Mouse (Mus musculus): ENCODE data around the gene Ppp1r16b. TPM values are rescaled to one million over a fixed set of nuclear protein-coding genes. Genes with fewer than 3 reads are reported as not detected.
A peak's percentile ranks its signal among the peaks of the same experiment; 100 is the strongest.

The Ppp1r16b gene
- total and polyA plus RNA-seq, 2 experiments: 0.99 to 2.4 TPM

GRCm38 (mm10) chr2:158669199-158670195 lies 4.3 kb downstream of the Ppp1r16b start:
- Histone ChIP-seq H3K4me3 (ENCODE audit: insufficient read depth, low read depth, low read length) (no peak overlapping the region), H3K27ac (replicated peaks; ENCODE audit: insufficient read depth, low read depth, low read length) (peak overlapping the region; percentile 44), H3K36me3 (ENCODE audit: control insufficient read depth, insufficient read depth, low read length) (no peaks in the 10 kb centered on the region), H3K79me2 (ENCODE audit: control insufficient read depth, insufficient read depth, low read length) (no peaks in the 10 kb centered on the region), H3K4me1 (ENCODE audit: control insufficient read depth, insufficient read depth, low read length) (0 out of 2 replicates have a peak, but pooled peaks cover 2% of the 10 kb centered on the region), H3K9ac (ENCODE audit: low read depth, low read length) (peak overlapping the region; percentile 77; the same call in 1 of the 2 replicates), H3K27me3 (ENCODE audit: control insufficient read depth, insufficient read depth, low read length) (peaks cover 18% of the 10 kb centered on the region; the same call in 1 of the 2 replicates)
- WGBS: 44% methylated on average over 13 of the region's 13 CpGs
- DNase-seq (ENCODE audit: extremely low read depth, low read depth, low spot score): no peak
- TF ChIP-seq POLR2A (IDR thresholded peaks at IDR 0.05; ENCODE audit: extremely low read depth, insufficient read depth, low read length) (no peak), CTCF (IDR thresholded peaks at IDR 0.05; ENCODE audit: low read depth, low read length) (no peak)

DNA sequence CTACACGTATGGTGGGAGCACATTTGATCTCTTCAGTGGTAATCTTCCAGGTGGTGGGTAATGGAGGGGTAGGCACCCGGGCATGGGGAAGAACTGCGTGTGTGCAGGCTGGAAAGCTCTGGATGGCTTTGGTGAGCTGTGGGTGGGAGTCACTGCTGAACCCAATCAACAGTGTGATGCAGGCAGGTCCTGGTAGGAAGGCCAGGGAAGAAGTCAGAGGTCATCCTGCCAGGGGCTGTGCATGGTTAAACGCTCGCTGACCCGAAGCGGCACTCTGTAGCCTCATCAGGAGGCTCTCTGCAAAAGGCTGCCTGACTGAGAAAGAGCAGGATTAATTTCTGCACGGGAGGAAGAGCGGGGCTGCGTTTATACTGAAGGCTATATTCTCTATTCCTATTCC lies 5.4 kb downstream of the Ppp1r16b start:
- H3K79me2 ChIP-seq (ENCODE audit: control insufficient read depth, insufficient read depth, low read length): no peaks in the 10 kb centered on the region

DNA sequence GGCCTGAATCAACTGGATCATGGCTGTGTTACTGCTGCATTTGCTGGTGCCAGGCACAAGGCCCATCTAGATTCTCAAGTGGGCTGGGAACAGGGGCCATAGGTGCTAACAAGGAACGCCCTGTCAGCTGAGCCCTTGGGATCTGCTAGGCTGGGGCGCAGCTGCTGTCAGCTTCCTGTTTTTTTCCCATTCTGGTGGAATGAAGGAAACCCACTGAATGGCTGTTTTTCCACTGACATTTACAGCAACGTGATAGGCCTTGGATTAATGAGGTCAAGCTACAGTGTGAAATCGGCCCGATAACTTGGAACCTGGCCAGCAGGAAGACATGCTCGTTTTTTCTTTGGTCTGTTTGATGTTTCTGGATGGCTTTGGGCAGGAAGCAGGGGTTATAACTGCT lies 7.6 kb downstream of the Ppp1r16b start:
- no peaks in the 10 kb centered on the region for H3K4me1 ChIP-seq (ENCODE audit: control insufficient read depth, insufficient read depth, low read length)
- peaks cover 6% of the 10 kb centered on the region; the same call in 1 of the 2 replicates for H3K27me3 ChIP-seq (ENCODE audit: control insufficient read depth, insufficient read depth, low read length)
- H3K36me3 ChIP-seq (ENCODE audit: control insufficient read depth, insufficient read depth, low read length): no peaks in the 10 kb centered on the region
- 48% methylated on average over 6 of the region's 6 CpGs for WGBS
- H3K27ac ChIP-seq (replicated peaks; ENCODE audit: insufficient read depth, low read depth, low read length): peak overlapping the region; percentile 40
- TF ChIP-seq POLR2A (IDR thresholded peaks at IDR 0.05; ENCODE audit: extremely low read depth, insufficient read depth, low read length): no peak
- TF ChIP-seq CTCF (IDR thresholded peaks at IDR 0.05; ENCODE audit: low read depth, low read length): no peak
- peak; percentile 26 for DNase-seq (ENCODE audit: extremely low read depth, low read depth, low spot score)
- no peak overlapping the region for H3K4me3 ChIP-seq (ENCODE audit: insufficient read depth, low read depth, low read length)
- H3K9ac ChIP-seq (ENCODE audit: low read depth, low read length): no peak overlapping the region
- no peaks in the 10 kb centered on the region; the same call in 1 of the 2 replicates for H3K79me2 ChIP-seq (ENCODE audit: control insufficient read depth, insufficient read depth, low read length)

More for the DNA sequence above, 5.4 kb downstream of the Ppp1r16b start:
- 54% methylated on average over 10 of the region's 10 CpGs for WGBS
- peaks cover 18% of the 10 kb centered on the region; the same call in 1 of the 2 replicates for H3K27me3 ChIP-seq (ENCODE audit: control insufficient read depth, insufficient read depth, low read length)
- no peak for DNase-seq (ENCODE audit: extremely low read depth, low read depth, low spot score)
- no peak overlapping the region for H3K27ac ChIP-seq (replicated peaks; ENCODE audit: insufficient read depth, low read depth, low read length)
- no peaks in the 10 kb centered on the region for H3K36me3 ChIP-seq (ENCODE audit: control insufficient read depth, insufficient read depth, low read length)
- TF ChIP-seq POLR2A (IDR thresholded peaks at IDR 0.05; ENCODE audit: extremely low read depth, insufficient read depth, low read length) (no peak), CTCF (IDR thresholded peaks at IDR 0.05; ENCODE audit: low read depth, low read length) (no peak)
- H3K4me1 ChIP-seq (ENCODE audit: control insufficient read depth, insufficient read depth, low read length): 0 out of 2 replicates have a peak, but pooled peaks cover 2% of the 10 kb centered on the region
- no peak overlapping the region for H3K4me3 ChIP-seq (ENCODE audit: insufficient read depth, low read depth, low read length)
- H3K9ac ChIP-seq (ENCODE audit: low read depth, low read length): no peak overlapping the region

DNA sequence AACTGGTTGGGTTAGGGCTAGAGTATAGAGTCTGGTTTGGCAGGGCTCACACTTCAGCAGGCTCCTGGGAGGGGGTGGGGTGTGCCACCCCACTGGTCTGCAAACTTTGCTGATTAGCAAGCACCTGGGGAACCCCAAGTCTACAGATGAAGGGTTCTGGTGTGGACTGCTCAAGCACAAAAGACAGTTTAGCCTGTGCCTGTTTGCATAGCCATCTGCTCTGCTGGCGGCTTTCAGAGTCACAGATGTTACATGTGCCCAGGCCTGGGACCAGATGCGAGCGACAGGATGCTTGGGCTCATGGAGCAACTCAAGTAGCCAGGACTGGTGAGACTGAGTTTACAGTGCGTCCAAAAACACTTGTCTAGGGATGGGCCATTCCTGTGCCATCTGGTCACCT lies 8.3 kb downstream of the Ppp1r16b start:
- no peak overlapping the region for H3K9ac ChIP-seq (ENCODE audit: low read depth, low read length)
- DNase-seq (ENCODE audit: extremely low read depth, low read depth, low spot score): no peak
- 79% methylated on average over 4 of the region's 4 CpGs for WGBS

GRCm38 (mm10) chr2:158674131-158674530 lies 8.9 kb downstream of the Ppp1r16b start:
- Histone ChIP-seq H3K4me3 (ENCODE audit: insufficient read depth, low read depth, low read length) (no peak overlapping the region), H3K9ac (ENCODE audit: low read depth, low read length) (no peak overlapping the region), H3K79me2 (ENCODE audit: control insufficient read depth, insufficient read depth, low read length) (no peaks in the 10 kb centered on the region; the same call in 1 of the 2 replicates), H3K4me1 (ENCODE audit: control insufficient read depth, insufficient read depth, low read length) (no peaks in the 10 kb centered on the region), H3K27ac (replicated peaks; ENCODE audit: insufficient read depth, low read depth, low read length) (no peak overlapping the region), H3K27me3 (ENCODE audit: control insufficient read depth, insufficient read depth, low read length) (no peaks in the 10 kb centered on the region), H3K36me3 (ENCODE audit: control insufficient read depth, insufficient read depth, low read length) (no peaks in the 10 kb centered on the region)
- WGBS: 44% methylated on average over 6 of the region's 6 CpGs
- DNase-seq (ENCODE audit: extremely low read depth, low read depth, low spot score): no peak
- no peak for TF ChIP-seq CTCF (IDR thresholded peaks at IDR 0.05; ENCODE audit: low read depth, low read length)
- TF ChIP-seq POLR2A (IDR thresholded peaks at IDR 0.05; ENCODE audit: extremely low read depth, insufficient read depth, low read length): no peak

More for the DNA sequence above, 8.3 kb downstream of the Ppp1r16b start:
- Histone ChIP-seq H3K4me3 (ENCODE audit: insufficient read depth, low read depth, low read length) (no peak overlapping the region), H3K27me3 (ENCODE audit: control insufficient read depth, insufficient read depth, low read length) (0 out of 2 replicates have a peak, but pooled peaks cover 4% of the 10 kb centered on the region), H3K4me1 (ENCODE audit: control insufficient read depth, insufficient read depth, low read length) (no peaks in the 10 kb centered on the region), H3K79me2 (ENCODE audit: control insufficient read depth, insufficient read depth, low read length) (no peaks in the 10 kb centered on the region; the same call in 1 of the 2 replicates), H3K36me3 (ENCODE audit: control insufficient read depth, insufficient read depth, low read length) (no peaks in the 10 kb centered on the region), H3K27ac (replicated peaks; ENCODE audit: insufficient read depth, low read depth, low read length) (no peak overlapping the region)
- TF ChIP-seq CTCF (IDR thresholded peaks at IDR 0.05; ENCODE audit: low read depth, low read length) (no peak), POLR2A (IDR thresholded peaks at IDR 0.05; ENCODE audit: extremely low read depth, insufficient read depth, low read length) (no peak)
